Mouse (Mus musculus): Measurements from ENCODE around the gene Ccdc39.

DNA sequence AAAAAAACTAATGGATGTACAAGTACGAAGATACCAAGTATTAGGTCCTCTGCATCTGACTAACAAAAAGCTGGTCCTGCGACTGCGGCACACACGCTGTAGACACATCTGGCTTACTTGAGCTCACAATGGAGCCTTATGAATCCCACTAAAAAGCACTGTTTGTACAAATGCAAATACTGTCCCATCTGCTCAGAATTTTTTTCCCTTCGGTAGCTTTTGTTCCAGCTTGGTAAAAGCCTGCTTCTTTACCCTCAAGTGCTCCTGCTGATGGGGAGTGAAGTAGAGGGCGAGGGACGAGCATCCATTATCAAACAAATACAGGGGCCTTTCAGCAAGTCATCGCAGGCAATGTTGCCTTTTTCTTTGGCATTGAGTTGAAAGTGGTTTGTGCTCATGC, 29.3 kb upstream of the Ccdc39 start:
- no peak for TF ChIP-seq CTCF (IDR thresholded peaks at IDR 0.05; ENCODE audit: control insufficient read depth, insufficient read depth, insufficient replicate concordance, low read depth, low read length)
- no peak for TF ChIP-seq POLR2A (IDR thresholded peaks at IDR 0.05; ENCODE audit: control insufficient read depth, low read depth, low read length)
